In the genomic region with DNA sequence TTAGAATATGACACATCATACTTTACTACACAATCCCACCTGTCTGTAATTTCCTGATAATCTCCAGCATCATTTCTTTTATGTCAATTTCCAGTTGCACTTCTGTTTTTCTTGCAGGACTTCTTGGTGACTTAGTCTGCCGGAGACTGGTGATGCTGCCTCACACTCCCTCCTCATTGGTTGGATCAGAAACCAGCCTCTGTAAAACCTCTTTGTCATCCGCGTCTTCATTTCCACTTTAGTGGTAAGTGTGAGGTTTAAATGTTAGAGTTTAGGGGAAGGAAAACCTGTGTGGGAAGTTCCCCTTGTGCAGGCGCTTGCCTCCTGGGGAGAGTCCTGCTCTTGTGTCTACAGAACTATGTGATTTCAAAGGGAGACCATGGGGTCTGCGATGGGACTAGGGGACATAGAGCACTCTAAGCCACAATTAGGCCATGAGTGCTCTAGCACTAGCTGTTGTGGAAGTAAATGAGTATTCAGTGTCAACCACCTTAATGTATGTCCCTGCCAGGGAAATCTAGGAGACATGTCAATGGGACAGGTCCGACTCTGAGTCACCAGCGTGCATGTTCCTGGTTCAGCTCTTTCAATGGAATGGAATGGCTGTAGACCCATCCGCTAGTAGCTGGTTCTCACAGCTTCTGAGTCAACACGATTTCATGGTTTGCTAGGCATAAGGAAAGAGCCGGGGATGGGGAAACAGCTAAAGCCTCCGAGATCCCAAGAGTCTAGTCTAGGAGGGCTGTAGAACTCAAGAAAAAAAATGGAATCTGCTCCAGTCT, we compare ENCODE assay signal across 8 mouse cellular contexts. TPM values are rescaled to one million over a fixed set of nuclear protein-coding genes. Genes with fewer than 3 reads are reported as not detected.
DNase-seq lines count a peak whose midpoint lies in the region; ATAC-seq and TF ChIP-seq lines count a peak whose summit lies in the region.
"Had no signal": no experiment of that assay in that cellular context is flagged by ENCODE, and none has a peak within 500 bp of the region (broad histone marks: within the 10 kb centered on the region; RNA-seq: fewer than 3 reads in every experiment).

Gene H2-Ab1 (plus strand): TSS at position 96 of the 782 bp plus-strand sequence.

- DNase-seq in ES-E14 (ENCODE audit: low read depth, low spot score) = no peak
- peak; percentile 88 for DNase-seq in adrenal gland, postnatal 10 days
- DNase-seq in layer of hippocampus, adult 18-20 months (ENCODE audit: low spot score in 2 of 2) = peak; percentile 63 to 89
- peak; percentile 87 for DNase-seq in lung, postnatal 10 days
- DNase-seq in spleen, adult 18-20 months = peak; percentile 93 to 98

- H3K4me1 ChIP-seq in ES-E14 (ENCODE audit: control insufficient read depth in 2 of 2, insufficient read depth in 2 of 2, low read length in 2 of 2, poor library complexity in 1 of 2) = no peaks in the 10 kb centered on the region; a peak in 1 of 4 replicates
- no peaks in the 10 kb centered on the region for H3K4me1 ChIP-seq in heart, embryonic 16.5 days (ENCODE audit: control insufficient read depth, insufficient read depth, low read length)
- H3K4me1 ChIP-seq: limb, embryonic 13.5 days had no signal

- H3K9ac ChIP-seq in ES-E14 (ENCODE audit: insufficient read depth, low read depth, low read length, poor library complexity, severe bottlenecking) = no peak within 1 kb of the TSS
- H3K9ac ChIP-seq in heart, embryonic 16.5 days (ENCODE audit: low read length) = no peak within 1 kb of the TSS
- H3K9ac ChIP-seq: limb, embryonic 13.5 days had no signal

- in situ Hi-C loops in ES-E14 (cut with MboI; ENCODE audit: low sequenced_read_pairs in 2 of 2, unreplicated experiment in 2 of 2) = no loop called here

- H3K4me3 ChIP-seq in ES-E14 (ENCODE audit: insufficient read depth in 1 of 2, low read depth in 1 of 2, low read length in 2 of 2, poor library complexity in 1 of 2, severe bottlenecking in 1 of 2) = no peak within 1 kb of the TSS
- no peak within 1 kb of the TSS for H3K4me3 ChIP-seq in heart, embryonic 16.5 days (ENCODE audit: low read length)
- H3K4me3 ChIP-seq: limb, embryonic 13.5 days had no signal

- H3K27ac ChIP-seq in ES-E14 (ENCODE audit: insufficient read depth, low read depth, low read length, poor library complexity, severe bottlenecking) = no peak within 1 kb of the TSS
- H3K27ac ChIP-seq in heart, embryonic 16.5 days (ENCODE audit: low read length) = no peak within 1 kb of the TSS
- H3K27ac ChIP-seq: limb, embryonic 13.5 days had no signal

- no peak within 1 kb of the TSS for H3K4me2 ChIP-seq in heart, embryonic 16.5 days (ENCODE audit: low read depth, low read length)
- H3K4me2 ChIP-seq: limb, embryonic 13.5 days had no signal

- H3K36me3 ChIP-seq in ES-E14 (ENCODE audit: control insufficient read depth, insufficient read depth, low read length, poor library complexity, severe bottlenecking) = no peaks in the 10 kb centered on the region
- H3K36me3 ChIP-seq in heart, embryonic 16.5 days (ENCODE audit: control insufficient read depth, insufficient read depth) = no peaks in the 10 kb centered on the region
- H3K36me3 ChIP-seq: limb, embryonic 13.5 days had no signal

- no peaks in the 10 kb centered on the region for H3K27me3 ChIP-seq in heart, embryonic 16.5 days (ENCODE audit: control insufficient read depth, insufficient read depth, low read length)

- WGBS in heart, embryonic 16.5 days = 67% methylated on average over 11 of the region's 11 CpGs

- H3K9me3 ChIP-seq in ES-E14 (ENCODE audit: control insufficient read depth, insufficient read depth, low read depth, low read length) = no peaks in the 10 kb centered on the region
- H3K9me3 ChIP-seq in heart, embryonic 16.5 days (replicated peaks; ENCODE audit: control insufficient read depth, low read length) = no peaks in the 10 kb centered on the region
- H3K9me3 ChIP-seq: limb, embryonic 13.5 days had no signal

- no peak for ATAC-seq in erythroblast, adult 5-6 weeks (replicated peaks; ENCODE audit: low FRiP score, poor library complexity, severe bottlenecking)
- no peak for ATAC-seq in heart, embryonic 16.5 days (replicated peaks; ENCODE audit: extremely low read depth, insufficient read depth, low FRiP score)

TF ChIP-seq in ES-E14, 5 proteins besides CTCF, POLR2A, EP300 and RAD21:
- TF ChIP-seq ZC3H11A (IDR thresholded peaks at IDR 0.05; ENCODE audit: borderline replicate concordance, low read depth, low read length) = no peak
- TF ChIP-seq CHD2 (IDR thresholded peaks at IDR 0.05; ENCODE audit: low read depth, low read length) = peak; percentile 95

RNA-seq across cellular contexts. Expression of gene H2-Ab1, which starts in this region (rescaled TPM):
- total RNA-seq in ES-E14 (2012; rRNA removed) = 1.9 and 2.9 TPM in 2 replicates
- 10 to 100 TPM; 27.9 to 36.1 TPM for total RNA-seq in adrenal gland, postnatal 10 days (2021)
- total RNA-seq in erythroblast, adult 5-6 weeks (2015; ENCODE audit: low replicate concordance) = 60.8 and 138 TPM in 2 replicates
- total RNA-seq in erythroblast, adult 5-6 weeks (2017; ENCODE audit: low replicate concordance) = 38.6 and 79.7 TPM in 2 replicates
- polyA plus RNA-seq in heart, embryonic 16.5 days (2015; fragmentation: Nextera tagmentation; extraction: Ambion mirVana) = 79.1 and 172 TPM in 2 replicates
- total RNA-seq in layer of hippocampus, adult 18-20 months (2021) = 1 to 10 TPM; 1.3 to 1.9 TPM
